In the genomic region with DNA sequence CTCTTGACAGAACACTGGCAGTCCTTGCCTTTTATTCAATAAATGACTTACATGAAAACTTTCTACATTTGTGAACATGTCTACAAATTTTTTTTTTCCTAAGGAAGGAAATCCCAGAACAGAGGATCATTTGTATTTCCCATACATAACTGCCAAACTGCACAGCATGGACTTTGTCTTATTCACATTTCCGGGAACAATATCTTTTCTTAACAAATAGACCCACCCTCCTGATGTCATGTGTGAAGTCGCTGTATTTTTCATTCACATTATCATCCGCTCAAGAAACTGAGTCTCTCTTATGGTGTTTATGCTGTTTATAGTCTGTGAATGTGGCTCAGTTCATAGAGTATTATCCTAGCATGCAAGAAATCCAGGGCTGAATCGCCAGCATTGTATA, we compare ENCODE assay signal across 28 mouse cellular contexts. TPM values are rescaled to one million over a fixed set of nuclear protein-coding genes. Genes with fewer than 3 reads are reported as not detected.
A peak's percentile ranks its signal among the peaks of the same experiment; 100 is the strongest.
DNase-seq lines count a peak whose midpoint lies in the region; ATAC-seq and TF ChIP-seq lines count a peak whose summit lies in the region.
"Had no signal": no experiment of that assay in that cellular context is flagged by ENCODE, and none has a peak within 500 bp of the region (broad histone marks: within the 10 kb centered on the region; RNA-seq: fewer than 3 reads in every experiment).

No protein-coding gene starts in this region.

- ATAC-seq in intestine, embryonic 15.5 days, result peak; percentile 48; the same call in 1 of the 2 replicates
- ATAC-seq in intestine, embryonic 16.5 days, result no peak
- no peak for ATAC-seq in liver, embryonic 13.5 days (ENCODE audit: low read depth)
- no peak for ATAC-seq in liver, postnatal 0 days
- ATAC-seq: forebrain, embryonic 14.5 days; forebrain, postnatal 0 days; hindbrain, embryonic 16.5 days; Patski had no signal

- no peak overlapping the region for H3K9ac ChIP-seq in intestine, embryonic 15.5 days
- no peak overlapping the region for H3K9ac ChIP-seq in intestine, embryonic 16.5 days (ENCODE audit: low read depth, low read length)
- no peak overlapping the region for H3K9ac ChIP-seq in liver, embryonic 13.5 days
- no peak overlapping the region for H3K9ac ChIP-seq in liver, postnatal 0 days (replicated peaks)
- H3K9ac ChIP-seq: embryonic facial prominence, embryonic 12.5 days; embryonic facial prominence, embryonic 15.5 days; forebrain, postnatal 0 days; heart, embryonic 12.5 days; heart, embryonic 15.5 days; hindbrain, embryonic 13.5 days had no signal

- 66% methylated on average over 4 of the region's 4 CpGs for WGBS in intestine, embryonic 15.5 days
- 65% methylated on average over 4 of the region's 4 CpGs for WGBS in intestine, embryonic 16.5 days
- WGBS in liver, embryonic 13.5 days (ENCODE audit: insufficient replicate concordance), result 33% methylated on average over 4 of the region's 4 CpGs
- WGBS in liver, postnatal 0 days (ENCODE audit: insufficient replicate concordance), result 54% methylated on average over 4 of the region's 4 CpGs

- H3K36me3 ChIP-seq in intestine, embryonic 15.5 days, result no peaks in the 10 kb centered on the region
- H3K36me3 ChIP-seq in intestine, embryonic 16.5 days (ENCODE audit: control insufficient read depth, insufficient read depth, low read length), result no peaks in the 10 kb centered on the region
- H3K36me3 ChIP-seq in liver, embryonic 13.5 days, result no peaks in the 10 kb centered on the region
- H3K36me3 ChIP-seq in liver, postnatal 0 days (replicated peaks; ENCODE audit: insufficient read depth, low read length), result no peaks in the 10 kb centered on the region
- H3K36me3 ChIP-seq: embryonic facial prominence, embryonic 12.5 days; embryonic facial prominence, embryonic 15.5 days; heart, embryonic 12.5 days; heart, embryonic 15.5 days; hindbrain, embryonic 10.5 days; hindbrain, embryonic 13.5 days had no signal

- H3K4me2 ChIP-seq in intestine, embryonic 15.5 days (replicated peaks), result no peak overlapping the region
- H3K4me2 ChIP-seq in intestine, embryonic 16.5 days (ENCODE audit: low read depth, low read length), result no peak overlapping the region
- no peak overlapping the region for H3K4me2 ChIP-seq in liver, embryonic 13.5 days
- no peak overlapping the region for H3K4me2 ChIP-seq in liver, postnatal 0 days (ENCODE audit: low read depth, low read length)
- H3K4me2 ChIP-seq: embryonic facial prominence, embryonic 12.5 days; embryonic facial prominence, embryonic 15.5 days; heart, embryonic 12.5 days; heart, embryonic 15.5 days; hindbrain, embryonic 13.5 days had no signal

- no peaks in the 10 kb centered on the region for H3K4me1 ChIP-seq in intestine, embryonic 15.5 days (replicated peaks)
- H3K4me1 ChIP-seq in intestine, embryonic 16.5 days (ENCODE audit: control insufficient read depth, insufficient read depth, low read length), result no peaks in the 10 kb centered on the region; the same call in 1 of the 2 replicates
- peaks cover 45% of the 10 kb centered on the region for H3K4me1 ChIP-seq in liver, embryonic 13.5 days (replicated peaks)
- H3K4me1 ChIP-seq in liver, postnatal 0 days (ENCODE audit: insufficient read depth), result peaks cover 18% of the 10 kb centered on the region
- H3K4me1 ChIP-seq: embryonic facial prominence, embryonic 12.5 days; heart, embryonic 12.5 days had no signal

- H3K4me3 ChIP-seq in intestine, embryonic 15.5 days (replicated peaks), result no peak overlapping the region
- H3K4me3 ChIP-seq in intestine, embryonic 16.5 days (ENCODE audit: low read length), result no peak overlapping the region
- H3K4me3 ChIP-seq in liver, embryonic 13.5 days (replicated peaks), result no peak overlapping the region
- no peak overlapping the region for H3K4me3 ChIP-seq in liver, postnatal 0 days (ENCODE audit: low read depth, low read length)
- H3K4me3 ChIP-seq: embryonic facial prominence, embryonic 12.5 days; embryonic facial prominence, embryonic 15.5 days; gastrocnemius, adult 2 months; heart, embryonic 12.5 days; heart, embryonic 15.5 days; hindbrain, embryonic 10.5 days; hindbrain, embryonic 13.5 days had no signal

- no peak for TF ChIP-seq CTCF in liver, postnatal 0 days (IDR thresholded peaks at IDR 0.05; ENCODE audit: low read depth)

- no peak overlapping the region for H3K27ac ChIP-seq in intestine, embryonic 15.5 days
- H3K27ac ChIP-seq in intestine, embryonic 16.5 days (ENCODE audit: low read length), result no peak overlapping the region
- H3K27ac ChIP-seq in liver, embryonic 13.5 days, result peak overlapping the region; percentile 58; the same call in 1 of the 2 replicates
- H3K27ac ChIP-seq in liver, postnatal 0 days (ENCODE audit: low read depth), result peak overlapping the region; percentile 58
- H3K27ac ChIP-seq: embryonic facial prominence, embryonic 12.5 days; embryonic facial prominence, embryonic 15.5 days; gastrocnemius, adult 2 months; heart, embryonic 15.5 days; hindbrain, embryonic 10.5 days; hindbrain, embryonic 13.5 days had no signal

- DNase-seq in liver, embryonic 13.5 days, result no peak
- no peak for DNase-seq in liver
- DNase-seq in liver, postnatal 0 days, result no peak
- DNase-seq in embryo, embryonic 10 days (ENCODE audit: low spot score), result no peak
- no peak for DNase-seq in adrenal gland, postnatal 4 days (ENCODE audit: low spot score in 2 of 2)
- no peak for DNase-seq in left cerebral cortex, adult 18-20 months (ENCODE audit: low spot score in 2 of 2)
- DNase-seq: adrenal gland, adult 2 months; adrenal gland, postnatal 14 days; cerebellum, adult 18-20 months; cerebellum, adult 9-10 months; cerebellum, postnatal 14 days; forebrain, postnatal 0 days; gastrocnemius, adult 2 months; gastrocnemius, postnatal 14 days; heart, postnatal 36 days had no signal

- no peak for TF ChIP-seq EP300 in liver, postnatal 0 days (IDR thresholded peaks at IDR 0.05; ENCODE audit: low read depth)

- no peaks in the 10 kb centered on the region for H3K9me3 ChIP-seq in intestine, embryonic 15.5 days
- no peaks in the 10 kb centered on the region for H3K9me3 ChIP-seq in intestine, embryonic 16.5 days (ENCODE audit: control insufficient read depth, low read length)
- H3K9me3 ChIP-seq in liver, embryonic 13.5 days (replicated peaks), result no peaks in the 10 kb centered on the region
- H3K9me3 ChIP-seq in liver, postnatal 0 days (ENCODE audit: low read length), result no peaks in the 10 kb centered on the region
- H3K9me3 ChIP-seq: embryonic facial prominence, embryonic 12.5 days; embryonic facial prominence, embryonic 15.5 days; heart, embryonic 12.5 days; heart, embryonic 15.5 days; hindbrain, embryonic 10.5 days; hindbrain, embryonic 13.5 days had no signal

- H3K27me3 ChIP-seq in intestine, embryonic 15.5 days (replicated peaks), result no peaks in the 10 kb centered on the region
- H3K27me3 ChIP-seq in intestine, embryonic 16.5 days (replicated peaks; ENCODE audit: control insufficient read depth, insufficient read depth, low read length), result no peaks in the 10 kb centered on the region
- no peaks in the 10 kb centered on the region for H3K27me3 ChIP-seq in liver, embryonic 13.5 days
- no peaks in the 10 kb centered on the region for H3K27me3 ChIP-seq in liver, postnatal 0 days (ENCODE audit: insufficient read depth, low read length)
- H3K27me3 ChIP-seq: embryonic facial prominence, embryonic 12.5 days; embryonic facial prominence, embryonic 15.5 days; heart, embryonic 12.5 days; heart, embryonic 15.5 days; hindbrain, embryonic 13.5 days had no signal

RNA-seq across cellular contexts. Expression of a gene that starts 2.6 kb away (rescaled TPM):
- polyA plus RNA-seq in intestine, embryonic 15.5 days (2015; fragmentation: Nextera tagmentation; extraction: Ambion mirVana), result 0.24 and 0.32 TPM in 2 replicates
- 0.46 and 0.54 TPM in 2 replicates for polyA plus RNA-seq in intestine, embryonic 16.5 days (2015; fragmentation: Nextera tagmentation; extraction: Ambion mirVana)
- 2.0 and 2.2 TPM in 2 replicates for polyA plus RNA-seq in liver, embryonic 13.5 days (2015; fragmentation: Nextera tagmentation; extraction: Ambion mirVana)
- 0.71 and 0.96 TPM in 2 replicates for polyA plus RNA-seq in liver, postnatal 0 days (2015; fragmentation: Nextera tagmentation; extraction: Ambion mirVana)
- under 1 TPM in 1 of 2 experiments, not detected in 1; 0.17 TPM for total RNA-seq in adrenal gland, postnatal 4 days (2021)
- under 1 TPM; 0.49 to 0.66 TPM for total RNA-seq in left cerebral cortex, adult 18-20 months (2021)
- total RNA-seq: adrenal gland, adult 2 months; adrenal gland, postnatal 14 days; forebrain, postnatal 0 days; gastrocnemius, adult 2 months; gastrocnemius, postnatal 14 days; heart, adult 8-10 months; heart, postnatal 10 days; heart, postnatal 36 days had no signal
- polyA plus RNA-seq: forebrain, embryonic 14.5 days; Patski had no signal

RNA-seq across cellular contexts. Expression of a gene that starts 40.7 kb away (rescaled TPM):
- 8.6 and 10.7 TPM in 2 replicates for polyA plus RNA-seq in intestine, embryonic 15.5 days (2015; fragmentation: Nextera tagmentation; extraction: Ambion mirVana)
- 8.2 and 8.7 TPM in 2 replicates for polyA plus RNA-seq in intestine, embryonic 16.5 days (2015; fragmentation: Nextera tagmentation; extraction: Ambion mirVana)
- polyA plus RNA-seq in liver, embryonic 13.5 days (2015; fragmentation: Nextera tagmentation; extraction: Ambion mirVana), result 4.1 and 5.8 TPM in 2 replicates
- polyA plus RNA-seq in liver, postnatal 0 days (2015; fragmentation: Nextera tagmentation; extraction: Ambion mirVana), result 3.9 and 4.1 TPM in 2 replicates
- total RNA-seq in adrenal gland, postnatal 4 days (2021), result 10 to 100 TPM; 19.0 to 19.5 TPM
- 10 to 100 TPM; 21.0 to 22.8 TPM for total RNA-seq in left cerebral cortex, adult 18-20 months (2021)

RNA-seq across cellular contexts. Expression of a gene that starts 54.2 kb away (rescaled TPM):
- polyA plus RNA-seq in intestine, embryonic 15.5 days (2015; fragmentation: Nextera tagmentation; extraction: Ambion mirVana), result 0.28 and 0.30 TPM in 2 replicates
- 0.27 and 0.39 TPM in 2 replicates for polyA plus RNA-seq in intestine, embryonic 16.5 days (2015; fragmentation: Nextera tagmentation; extraction: Ambion mirVana)
- polyA plus RNA-seq in liver, embryonic 13.5 days (2015; fragmentation: Nextera tagmentation; extraction: Ambion mirVana), result 0.28 and 0.32 TPM in 2 replicates
- polyA plus RNA-seq in liver, postnatal 0 days (2015; fragmentation: Nextera tagmentation; extraction: Ambion mirVana), result 2.9 and 3.5 TPM in 2 replicates
- under 1 TPM; 0.36 to 0.62 TPM for total RNA-seq in adrenal gland, postnatal 4 days (2021)
- under 1 TPM in 1 of 2 experiments, not detected in 1; 0.23 TPM for total RNA-seq in left cerebral cortex, adult 18-20 months (2021)
- total RNA-seq: forebrain, postnatal 0 days; gastrocnemius, adult 2 months had no signal
- polyA plus RNA-seq: forebrain, embryonic 14.5 days; forebrain, postnatal 0 days; heart, embryonic 12.5 days; hindbrain, embryonic 13.5 days; hindbrain, embryonic 16.5 days had no signal

Comparison
In these comparisons a context has a peak if more than half of its experiments do, and no peak if none do; other contexts are left out.
1. H3K27ac ChIP-seq: peak in liver, embryonic 13.5 days (single experiment) and liver, postnatal 0 days (single experiment); none in intestine, embryonic 15.5 days (single experiment) and intestine, embryonic 16.5 days (single experiment).